Mouse (Mus musculus): ENCODE measurements around the gene Gm20388. TPM values are rescaled to one million over a fixed set of nuclear protein-coding genes. Genes with fewer than 3 reads are reported as not detected.

Gm20388 gene
- polyA plus RNA-seq, 1 experiment from 2014 or later: 2.5 TPM

- peak overlapping the region; percentile 74 for H3K27ac ChIP-seq
- H3K27me3 ChIP-seq (ENCODE audit: low read depth, poor library complexity, severe bottlenecking): no peaks in the 10 kb centered on the region; the same call in 1 of the 2 replicates
- H3K9me3 ChIP-seq (replicated peaks): no peaks in the 10 kb centered on the region
- peaks cover 20% of the 10 kb centered on the region for H3K36me3 ChIP-seq
- peak; percentile 57 for DNase-seq (ENCODE audit: low spot score)
- WGBS: 15% methylated on average over 11 of the region's 11 CpGs
- H3K4me1 ChIP-seq: peaks cover 100% of the 10 kb centered on the region
- H3K4me3 ChIP-seq: peak overlapping the region; percentile 4; the same call in 1 of the 2 replicates
Measured at GRCm38 (mm10) chr8:120559654-120560053, 649.0 kb downstream of the Gm20388 start.

- WGBS: 48% methylated on average over 5 of the region's 5 CpGs
- no peak for DNase-seq (ENCODE audit: low spot score)
- Histone ChIP-seq H3K4me1 (peaks cover 100% of the 10 kb centered on the region), H3K27me3 (ENCODE audit: low read depth, poor library complexity, severe bottlenecking) (no peaks in the 10 kb centered on the region; the same call in 1 of the 2 replicates), H3K36me3 (peaks cover 16% of the 10 kb centered on the region; the same call in 1 of the 2 replicates), H3K4me3 (no peak overlapping the region), H3K9me3 (replicated peaks) (no peaks in the 10 kb centered on the region), H3K27ac (peak overlapping the region; percentile 74; the same call in 1 of the 2 replicates)
Measured at GRCm38 (mm10) chr8:120560535-120560934, 649.9 kb downstream of the Gm20388 start.

GRCm38 (mm10) chr8:120561539-120562435 is 651.1 kb downstream of the Gm20388 start:
- whole genome bisulfite sequencing: 83% methylated on average over 22 of the region's 22 CpGs
- Histone ChIP-seq H3K27ac (peak overlapping the region; percentile 81), H3K36me3 (peaks cover 13% of the 10 kb centered on the region), H3K27me3 (ENCODE audit: low read depth, poor library complexity, severe bottlenecking) (no peaks in the 10 kb centered on the region; the same call in 1 of the 2 replicates), H3K4me1 (peaks cover 100% of the 10 kb centered on the region), H3K4me3 (no peak overlapping the region), H3K9me3 (replicated peaks) (no peaks in the 10 kb centered on the region)
- no peak for DNase-seq (ENCODE audit: low spot score)

- H3K27ac ChIP-seq: peak overlapping the region; percentile 81
- peaks cover 23% of the 10 kb centered on the region for H3K36me3 ChIP-seq
- 55% methylated on average over 18 of the region's 18 CpGs for WGBS
- H3K4me3 ChIP-seq: peak overlapping the region; percentile 9; the same call in 1 of the 2 replicates
- H3K27me3 ChIP-seq (ENCODE audit: low read depth, poor library complexity, severe bottlenecking): no peaks in the 10 kb centered on the region; the same call in 1 of the 2 replicates
- no peak for DNase-seq (ENCODE audit: low spot score)
- H3K9me3 ChIP-seq (replicated peaks): no peaks in the 10 kb centered on the region
- H3K4me1 ChIP-seq: peaks cover 98% of the 10 kb centered on the region
Measured at GRCm38 (mm10) chr8:120562680-120563347, 652.2 kb downstream of the Gm20388 start.

GRCm38 (mm10) chr8:120563348-120563724 is 652.7 kb downstream of the Gm20388 start:
- Histone ChIP-seq H3K9me3 (replicated peaks) (no peaks in the 10 kb centered on the region), H3K4me3 (peak overlapping the region; percentile 9; the same call in 1 of the 2 replicates), H3K27me3 (ENCODE audit: low read depth, poor library complexity, severe bottlenecking) (no peaks in the 10 kb centered on the region; the same call in 1 of the 2 replicates), H3K4me1 (peaks cover 94% of the 10 kb centered on the region), H3K27ac (peak overlapping the region; percentile 81), H3K36me3 (peaks cover 29% of the 10 kb centered on the region)
- DNase-seq (ENCODE audit: low spot score): peak; percentile 70
- WGBS: 3% methylated on average over 8 of the region's 8 CpGs

GRCm38 (mm10) chr8:120563851-120564837 is 653.5 kb downstream of the Gm20388 start:
- no peaks in the 10 kb centered on the region; the same call in 1 of the 2 replicates for H3K27me3 ChIP-seq (ENCODE audit: low read depth, poor library complexity, severe bottlenecking)
- H3K27ac ChIP-seq: peak overlapping the region; percentile 81
- H3K4me1 ChIP-seq: peaks cover 89% of the 10 kb centered on the region
- DNase-seq (ENCODE audit: low spot score): peak; percentile 63
- WGBS: 31% methylated on average over 20 of the region's 20 CpGs
- no peaks in the 10 kb centered on the region for H3K9me3 ChIP-seq (replicated peaks)
- peak overlapping the region; percentile 9; the same call in 1 of the 2 replicates for H3K4me3 ChIP-seq
- H3K36me3 ChIP-seq: peaks cover 30% of the 10 kb centered on the region

GRCm38 (mm10) chr8:120565151-120565711 is 654.6 kb downstream of the Gm20388 start:
- Histone ChIP-seq H3K4me3 (peak overlapping the region; percentile 14; the same call in 1 of the 2 replicates), H3K36me3 (peaks cover 40% of the 10 kb centered on the region)
- DNase-seq (ENCODE audit: low spot score): peak; percentile 70

GRCm38 (mm10) chr8:120566681-120567080 is 656.0 kb downstream of the Gm20388 start:
- no peaks in the 10 kb centered on the region; the same call in 1 of the 2 replicates for H3K27me3 ChIP-seq (ENCODE audit: low read depth, poor library complexity, severe bottlenecking)
- peaks cover 54% of the 10 kb centered on the region for H3K36me3 ChIP-seq
- no peak overlapping the region for H3K27ac ChIP-seq
- no peak for DNase-seq (ENCODE audit: low spot score)
- H3K4me1 ChIP-seq: peaks cover 86% of the 10 kb centered on the region
- H3K9me3 ChIP-seq (replicated peaks): no peaks in the 10 kb centered on the region
- H3K4me3 ChIP-seq: no peak overlapping the region
- WGBS: 92% methylated on average over 8 of the region's 8 CpGs

More at GRCm38 (mm10) chr8:120565151-120565711, 654.6 kb downstream of the Gm20388 start:
- Histone ChIP-seq H3K9me3 (replicated peaks) (no peaks in the 10 kb centered on the region), H3K4me1 (peaks cover 89% of the 10 kb centered on the region), H3K27me3 (ENCODE audit: low read depth, poor library complexity, severe bottlenecking) (no peaks in the 10 kb centered on the region; the same call in 1 of the 2 replicates), H3K27ac (peak overlapping the region; percentile 77)
- 9% methylated on average over 7 of the region's 7 CpGs for WGBS

- H3K27ac ChIP-seq: no peak overlapping the region
- H3K4me3 ChIP-seq: no peak overlapping the region
- H3K4me1 ChIP-seq: peaks cover 86% of the 10 kb centered on the region
- peaks cover 65% of the 10 kb centered on the region for H3K36me3 ChIP-seq
- no peaks in the 10 kb centered on the region for H3K27me3 ChIP-seq (ENCODE audit: low read depth, poor library complexity, severe bottlenecking)
- no peak for DNase-seq (ENCODE audit: low spot score)
- H3K9me3 ChIP-seq (replicated peaks): no peaks in the 10 kb centered on the region
- 97% methylated on average over 17 of the region's 17 CpGs for WGBS
Measured at GRCm38 (mm10) chr8:120567731-120568130, 657.1 kb downstream of the Gm20388 start.

GRCm38 (mm10) chr8:120568164-120568798 is 657.6 kb downstream of the Gm20388 start:
- 96% methylated on average over 37 of the region's 37 CpGs for whole genome bisulfite sequencing

GRCm38 (mm10) chr8:120569123-120569522 is 658.5 kb downstream of the Gm20388 start:
- DNase-seq (ENCODE audit: low spot score): no peak
- WGBS: 96% methylated on average over 17 of the region's 17 CpGs
- no peaks in the 10 kb centered on the region; the same call in 1 of the 2 replicates for H3K27me3 ChIP-seq (ENCODE audit: low read depth, poor library complexity, severe bottlenecking)
- 0 out of 2 replicates have a peak overlapping the region, but pooled peaks have one; percentile 22 for H3K27ac ChIP-seq
- H3K4me3 ChIP-seq: no peak overlapping the region
- no peaks in the 10 kb centered on the region for H3K9me3 ChIP-seq (replicated peaks)
- peaks cover 79% of the 10 kb centered on the region for H3K36me3 ChIP-seq
- peaks cover 85% of the 10 kb centered on the region for H3K4me1 ChIP-seq

More at GRCm38 (mm10) chr8:120568164-120568798, 657.6 kb downstream of the Gm20388 start:
- Histone ChIP-seq H3K27me3 (ENCODE audit: low read depth, poor library complexity, severe bottlenecking) (no peaks in the 10 kb centered on the region; the same call in 1 of the 2 replicates), H3K4me1 (peaks cover 85% of the 10 kb centered on the region), H3K27ac (no peak overlapping the region), H3K4me3 (no peak overlapping the region), H3K36me3 (peaks cover 70% of the 10 kb centered on the region), H3K9me3 (replicated peaks) (no peaks in the 10 kb centered on the region)
- no peak for DNase-seq (ENCODE audit: low spot score)
